In the genomic region with DNA sequence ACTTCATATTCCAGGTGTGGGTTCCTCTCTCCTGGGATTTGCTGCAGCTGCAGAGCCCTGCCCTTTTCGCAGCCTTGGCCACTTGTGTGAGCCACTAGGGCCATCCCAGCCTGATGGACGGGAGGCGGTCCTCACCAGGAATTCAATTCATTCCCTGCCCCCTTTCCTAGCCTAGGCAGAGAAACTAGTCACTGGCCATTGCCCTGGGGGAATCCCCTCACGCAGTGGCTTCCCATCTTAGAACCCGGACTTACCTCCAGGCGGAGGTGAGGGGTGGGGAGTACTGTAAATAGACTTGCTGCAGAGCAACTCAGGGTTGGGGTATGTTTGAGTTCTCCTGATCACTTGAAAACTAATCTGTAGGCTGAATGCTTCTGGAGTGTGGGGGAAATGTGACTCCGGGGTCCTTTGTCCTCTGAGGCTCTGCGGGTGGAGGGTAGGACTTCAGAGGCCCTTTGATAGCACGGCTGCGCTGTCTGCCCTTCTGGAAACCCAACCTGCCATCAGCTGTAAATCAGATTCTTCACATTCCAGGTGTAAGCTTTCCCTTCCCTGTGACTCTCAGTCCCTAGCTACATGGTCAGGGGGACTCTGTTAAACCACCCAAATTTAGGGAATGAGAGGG, we compare ENCODE assay signal across 11 mouse cellular contexts. TPM values are rescaled to one million over a fixed set of nuclear protein-coding genes. Genes with fewer than 3 reads are reported as not detected.
A peak's percentile ranks its signal among the peaks of the same experiment; 100 is the strongest.
DNase-seq lines count a peak whose midpoint lies in the region; ATAC-seq lines count a peak whose summit lies in the region.
"Had no signal": no experiment of that assay in that cellular context is flagged by ENCODE, and none has a peak within 500 bp of the region (broad histone marks: within the 10 kb centered on the region; RNA-seq: fewer than 3 reads in every experiment).

No protein-coding gene starts in this region.

- peaks cover 20% of the 10 kb centered on the region for H3K4me1 ChIP-seq in kidney, embryonic 14.5 days (ENCODE audit: control insufficient read depth, insufficient read depth, low read length)
- peaks cover 15% of the 10 kb centered on the region for H3K4me1 ChIP-seq in intestine, embryonic 15.5 days (replicated peaks)
- peaks cover under 1% of the 10 kb centered on the region; the same call in 1 of the 2 replicates for H3K4me1 ChIP-seq in midbrain, embryonic 16.5 days (ENCODE audit: control insufficient read depth, insufficient read depth, low read length)

- peaks cover 36% of the 10 kb centered on the region for H3K36me3 ChIP-seq in kidney, embryonic 14.5 days (ENCODE audit: control insufficient read depth, insufficient read depth, low read length)
- peaks cover 16% of the 10 kb centered on the region for H3K36me3 ChIP-seq in intestine, embryonic 15.5 days
- H3K36me3 ChIP-seq in midbrain, embryonic 16.5 days (ENCODE audit: control insufficient read depth, insufficient read depth, low read length) = peaks cover 21% of the 10 kb centered on the region

- H3K4me2 ChIP-seq in kidney, embryonic 14.5 days (replicated peaks; ENCODE audit: low read depth, low read length) = 0 out of 2 replicates have a peak overlapping the region, but pooled peaks have one; percentile 2
- 0 out of 2 replicates have a peak overlapping the region, but pooled peaks have one; percentile 5 for H3K4me2 ChIP-seq in intestine, embryonic 15.5 days (replicated peaks)
- H3K4me2 ChIP-seq in midbrain, embryonic 16.5 days (ENCODE audit: low read length) = no peak overlapping the region

- H3K27ac ChIP-seq in kidney, embryonic 14.5 days (ENCODE audit: low read depth, low read length) = peak overlapping the region; percentile 79
- H3K27ac ChIP-seq in intestine, embryonic 15.5 days = no peak overlapping the region
- no peak overlapping the region for H3K27ac ChIP-seq in midbrain, embryonic 16.5 days (ENCODE audit: low read length)
- H3K27ac ChIP-seq: macrophage had no signal

- H3K27me3 ChIP-seq in kidney, embryonic 14.5 days (ENCODE audit: control insufficient read depth, insufficient read depth, low read length) = no peaks in the 10 kb centered on the region
- no peaks in the 10 kb centered on the region for H3K27me3 ChIP-seq in intestine, embryonic 15.5 days (replicated peaks)
- no peaks in the 10 kb centered on the region for H3K27me3 ChIP-seq in midbrain, embryonic 16.5 days (ENCODE audit: control insufficient read depth, insufficient read depth, low read depth, low read length)

- H3K4me3 ChIP-seq in kidney, embryonic 14.5 days (ENCODE audit: low read length) = no peak overlapping the region
- H3K4me3 ChIP-seq in intestine, embryonic 15.5 days (replicated peaks) = no peak overlapping the region
- no peak overlapping the region for H3K4me3 ChIP-seq in midbrain, embryonic 16.5 days (ENCODE audit: low read depth, low read length)

- no peaks in the 10 kb centered on the region for H3K9me3 ChIP-seq in kidney, embryonic 14.5 days (ENCODE audit: control insufficient read depth, low read length)
- no peaks in the 10 kb centered on the region for H3K9me3 ChIP-seq in intestine, embryonic 15.5 days
- no peaks in the 10 kb centered on the region for H3K9me3 ChIP-seq in midbrain, embryonic 16.5 days (replicated peaks; ENCODE audit: control insufficient read depth, low read length, poor library complexity, severe bottlenecking)

- peak; percentile 13; the same call in 1 of the 2 replicates for ATAC-seq in kidney, embryonic 14.5 days (ENCODE audit: low FRiP score, low TSS enrichment)
- ATAC-seq in intestine, embryonic 15.5 days = no peak
- no peak for ATAC-seq in midbrain, embryonic 16.5 days

- DNase-seq in kidney, postnatal 25 days = no peak
- peak; percentile 80 for DNase-seq in embryo, embryonic 10.5 days (ENCODE audit: low spot score)
- DNase-seq in frontal cortex, postnatal 25 days (ENCODE audit: low spot score in 2 of 2) = no peak
- no peak for DNase-seq in cerebellum, postnatal 14 days
- DNase-seq: kidney, postnatal 14 days; retina, postnatal 1 day; thymus, adult 18-20 months had no signal

- 9% methylated on average over 10 of the region's 10 CpGs for WGBS in kidney, embryonic 14.5 days
- 26% methylated on average over 10 of the region's 10 CpGs for WGBS in intestine, embryonic 15.5 days
- 14% methylated on average over 10 of the region's 10 CpGs for WGBS in midbrain, embryonic 16.5 days

- no peak overlapping the region for H3K9ac ChIP-seq in kidney, embryonic 14.5 days (ENCODE audit: low read depth, low read length)
- H3K9ac ChIP-seq in intestine, embryonic 15.5 days = no peak overlapping the region
- H3K9ac ChIP-seq in midbrain, embryonic 16.5 days (ENCODE audit: low read depth, low read length) = 0 out of 2 replicates have a peak overlapping the region, but pooled peaks have one; percentile 4

RNA-seq across cellular contexts. Expression of gene Cdc6, which starts 4.9 kb away (rescaled TPM):
- 32.5 and 44.1 TPM in 2 replicates for polyA plus RNA-seq in kidney, embryonic 14.5 days (2014; fragmentation: Nextera tagmentation; extraction: Ambion mirVana)
- 24.0 and 26.7 TPM in 2 replicates for polyA plus RNA-seq in intestine, embryonic 15.5 days (2015; fragmentation: Nextera tagmentation; extraction: Ambion mirVana)
- 2.4 TPM in 2 replicates for polyA plus RNA-seq in midbrain, embryonic 16.5 days (2015; fragmentation: Nextera tagmentation; extraction: Ambion mirVana)

RNA-seq across cellular contexts. Expression of gene Rara, which starts 24.9 kb away (rescaled TPM):
- 27.7 and 36.7 TPM in 2 replicates for polyA plus RNA-seq in kidney, embryonic 14.5 days (2014; fragmentation: Nextera tagmentation; extraction: Ambion mirVana)
- polyA plus RNA-seq in intestine, embryonic 15.5 days (2015; fragmentation: Nextera tagmentation; extraction: Ambion mirVana) = 30.7 and 31.5 TPM in 2 replicates
- 9.5 and 9.6 TPM in 2 replicates for polyA plus RNA-seq in midbrain, embryonic 16.5 days (2015; fragmentation: Nextera tagmentation; extraction: Ambion mirVana)

RNA-seq across cellular contexts. Expression of gene Wipf2, which starts 39.3 kb away (rescaled TPM):
- polyA plus RNA-seq in kidney, embryonic 14.5 days (2014; fragmentation: Nextera tagmentation; extraction: Ambion mirVana) = 6.5 and 6.7 TPM in 2 replicates
- polyA plus RNA-seq in intestine, embryonic 15.5 days (2015; fragmentation: Nextera tagmentation; extraction: Ambion mirVana) = 3.7 and 4.2 TPM in 2 replicates
- 4.5 and 4.7 TPM in 2 replicates for polyA plus RNA-seq in midbrain, embryonic 16.5 days (2015; fragmentation: Nextera tagmentation; extraction: Ambion mirVana)
